Mouse (Mus musculus) 416B (cell line): ENCODE results near the gene Ift46.

ENCODE experiments used
- DNase-seq: peaks from one replicate; pipeline ENCODE4 v3.0.0; 2011; ENCODE audit warnings: low read depth

The Ift46 gene

GRCm38 (mm10) chr9:44767101-44768028, at the start of gene Ift46, which contains the start of gene Arcn1:
Gene Ift46 (plus strand): TSS chr9:44767908.
Gene Arcn1 (minus strand): TSS chr9:44767845.
- DNase-seq = peak; percentile 93

- DNase-seq = no peak
Observed at GRCm38 (mm10) chr9:44718937-44719631, 48.6 kb upstream of the Ift46 start.

- no peak for DNase-seq
Observed at GRCm38 (mm10) chr9:44719632-44720357, 47.9 kb upstream of the Ift46 start.

- peak; percentile 21 for DNase-seq
Observed at GRCm38 (mm10) chr9:44720358-44721153, 47.2 kb upstream of the Ift46 start.

- peak; percentile 85 for DNase-seq
Observed at GRCm38 (mm10) chr9:44721154-44721876, 46.4 kb upstream of the Ift46 start.

- DNase-seq = no peak
Observed at GRCm38 (mm10) chr9:44721877-44722186, 45.9 kb upstream of the Ift46 start.

GRCm38 (mm10) chr9:44722575-44722974, 45.1 kb upstream of the Ift46 start:
- peak; percentile 31 for DNase-seq

GRCm38 (mm10) chr9:44723008-44723407, 44.7 kb upstream of the Ift46 start:
- DNase-seq = peak; percentile 76

GRCm38 (mm10) chr9:44723521-44724041, 44.1 kb upstream of the Ift46 start:
- no peak for DNase-seq

- DNase-seq = no peak
Observed at GRCm38 (mm10) chr9:44724223-44724622, 43.5 kb upstream of the Ift46 start.

GRCm38 (mm10) chr9:44724665-44725064, 43.0 kb upstream of the Ift46 start:
- no peak for DNase-seq

GRCm38 (mm10) chr9:44726431-44727146, 41.1 kb upstream of the Ift46 start:
- DNase-seq = no peak

GRCm38 (mm10) chr9:44727441-44727840, 40.3 kb upstream of the Ift46 start:
- DNase-seq = no peak

GRCm38 (mm10) chr9:44732130-44732549, 35.6 kb upstream of the Ift46 start:
- peak; percentile 91 for DNase-seq

- peak; percentile 77 for DNase-seq
Observed at GRCm38 (mm10) chr9:44732921-44733530, 34.7 kb upstream of the Ift46 start.

- DNase-seq = peak; percentile 47
Observed at GRCm38 (mm10) chr9:44733671-44734523, 33.8 kb upstream of the Ift46 start.

- peak; percentile 83 for DNase-seq
Observed at GRCm38 (mm10) chr9:44734524-44735494, 32.9 kb upstream of the Ift46 start, which contains the start of gene Phldb1. Gene Phldb1 (minus strand): TSS chr9:44735198.
